Mouse (Mus musculus) olfactory bulb, adult 2 months (tissue): ENCODE data around the gene Ccl20. TPM values are rescaled to one million over a fixed set of nuclear protein-coding genes. Genes with fewer than 3 reads are reported as not detected.

Experiments
- H3K27ac ChIP-seq: fragments of 200-500 bp; 2 replicates; pipeline ENCODE4 v1.5.1; 2012; ENCODE audit warnings: low read depth, low read length; ENCODE audit not compliant: insufficient read depth
- H3K4me1 ChIP-seq: fragments of 200-500 bp; 2 replicates; pipeline ENCODE4 v1.6.1; 2012; ENCODE audit warnings: low read length; ENCODE audit not compliant: control insufficient read depth, insufficient read depth
- H3K4me3 ChIP-seq: fragments of 200-500 bp; 2 replicates; pipeline ENCODE4 v1.5.1; 2012; ENCODE audit warnings: mild to moderate bottlenecking, low read depth, low read length, moderate library complexity; ENCODE audit not compliant: insufficient read depth
- CTCF ChIP-seq: fragments of 200-500 bp; IDR thresholded peaks from 2 replicates; pipeline ENCODE4 v1.5.1; 2012; ENCODE audit warnings: low read depth, mild to moderate bottlenecking, low read length, moderate library complexity; ENCODE audit not compliant: insufficient read depth
- POLR2A ChIP-seq: fragments of 200-500 bp; IDR thresholded peaks from 2 replicates; pipeline ENCODE4 v1.6.1; 2012; ENCODE audit warnings: mild to moderate bottlenecking, low read depth, low read length, moderate library complexity; ENCODE audit not compliant: insufficient read depth
- WGBS: fragments of 180-500 bp; shearing (Covaris S2); methylation state at CpG from one replicate; pipeline ENCODE4 v1.1.7; 2018; 5-methylcytosine and 5-hydroxymethylcytosine counted together
- polyA plus RNA-seq: library from polyadenylated mRNA; stranded (reverse); fragments of >200 nt; gene quantifications from 2 replicates; pipeline ENCODE4 v1.2.4, GENCODE M21; 2012; ENCODE audit warnings: low replicate concordance; ENCODE audit not compliant: missing spikeins, insufficient read depth, insufficient read length

The Ccl20 gene
- polyA plus RNA-seq, 1 experiment, result not detected

- H3K4me3 ChIP-seq, result no peak overlapping the region
- 83% methylated on average over 2 of the region's 2 CpGs for WGBS
- TF ChIP-seq CTCF (no peak), POLR2A (no peak)
- no peaks in the 10 kb centered on the region for H3K4me1 ChIP-seq
- no peak overlapping the region for H3K27ac ChIP-seq
Measured at GRCm38 (mm10) chr1:83123201-83123600, 6.6 kb downstream of the Ccl20 start.

GRCm38 (mm10) chr1:83135829-83136228, 19.3 kb downstream of the Ccl20 start:
- Histone ChIP-seq H3K4me3 (no peak overlapping the region), H3K4me1 (no peaks in the 10 kb centered on the region), H3K27ac (no peak overlapping the region)
- 75% methylated on average over 7 of the region's 7 CpGs for WGBS
- no peak for TF ChIP-seq CTCF
- TF ChIP-seq POLR2A, result no peak

GRCm38 (mm10) chr1:83137847-83138246, 21.3 kb downstream of the Ccl20 start:
- H3K4me3 ChIP-seq, result no peak overlapping the region
- H3K4me1 ChIP-seq, result no peaks in the 10 kb centered on the region
- TF ChIP-seq POLR2A, result no peak
- H3K27ac ChIP-seq, result no peak overlapping the region
- 88% methylated on average over 8 of the region's 8 CpGs for WGBS

GRCm38 (mm10) chr1:83138721-83139120, 22.2 kb downstream of the Ccl20 start:
- Histone ChIP-seq H3K27ac (no peak overlapping the region), H3K4me3 (no peak overlapping the region), H3K4me1 (no peaks in the 10 kb centered on the region)
- TF ChIP-seq POLR2A (no peak), CTCF (no peak)
- WGBS, result 90% methylated on average over 6 of the region's 6 CpGs

GRCm38 (mm10) chr1:83141510-83141909, 24.9 kb downstream of the Ccl20 start:
- Histone ChIP-seq H3K4me1 (no peaks in the 10 kb centered on the region), H3K4me3 (no peak overlapping the region), H3K27ac (no peak overlapping the region)
- 84% methylated on average over 8 of the region's 8 CpGs for WGBS
- no peak for TF ChIP-seq POLR2A

- WGBS, result 90% methylated on average over 5 of the region's 5 CpGs
- no peak overlapping the region for H3K4me3 ChIP-seq
- H3K4me1 ChIP-seq, result no peaks in the 10 kb centered on the region
- TF ChIP-seq CTCF, result no peak
- TF ChIP-seq POLR2A, result no peak
- no peak overlapping the region for H3K27ac ChIP-seq
Measured at GRCm38 (mm10) chr1:83142055-83142454, 25.5 kb downstream of the Ccl20 start.

GRCm38 (mm10) chr1:83146547-83146946, 30.0 kb downstream of the Ccl20 start:
- WGBS, result 86% methylated on average over 2 of the region's 2 CpGs
- TF ChIP-seq CTCF, result no peak
- H3K27ac ChIP-seq, result no peak overlapping the region

GRCm38 (mm10) chr1:83150227-83150626, 33.7 kb downstream of the Ccl20 start:
- 85% methylated on average over 3 of the region's 3 CpGs for WGBS
- no peak overlapping the region for H3K27ac ChIP-seq
- H3K4me1 ChIP-seq, result no peaks in the 10 kb centered on the region
- TF ChIP-seq CTCF (no peak), POLR2A (no peak)
- H3K4me3 ChIP-seq, result no peak overlapping the region

More at GRCm38 (mm10) chr1:83146547-83146946, 30.0 kb downstream of the Ccl20 start:
- Histone ChIP-seq H3K4me3 (no peak overlapping the region), H3K4me1 (no peaks in the 10 kb centered on the region)

GRCm38 (mm10) chr1:83152961-83153360, 36.4 kb downstream of the Ccl20 start:
- no peak for TF ChIP-seq POLR2A
- no peak for TF ChIP-seq CTCF
- Histone ChIP-seq H3K4me3 (no peak overlapping the region), H3K27ac (no peak overlapping the region), H3K4me1 (no peaks in the 10 kb centered on the region)
- 87% methylated on average over 3 of the region's 3 CpGs for WGBS

- H3K4me1 ChIP-seq, result peaks cover 3% of the 10 kb centered on the region; the same call in 1 of the 2 replicates
- H3K4me3 ChIP-seq, result no peak overlapping the region
- H3K27ac ChIP-seq, result no peak overlapping the region
- TF ChIP-seq CTCF (no peak), POLR2A (no peak)
- WGBS, result 61% methylated on average over 1 of the region's 1 CpGs
Measured at GRCm38 (mm10) chr1:83156876-83157275, 40.3 kb downstream of the Ccl20 start.

- no peak for TF ChIP-seq POLR2A
- no peak for TF ChIP-seq CTCF
- Histone ChIP-seq H3K4me1 (peaks cover 3% of the 10 kb centered on the region; the same call in 1 of the 2 replicates), H3K4me3 (peak within 1 kb of the TSS; percentile 72), H3K27ac (no peak within 1 kb of the TSS)
- WGBS, result under 1% methylated on average over 16 of the region's 16 CpGs
Measured at GRCm38 (mm10) chr1:83159603-83160002, 43.0 kb downstream of the Ccl20 start, which contains the start of gene Daw1. Gene Daw1, plus strand, starts transcription at chr1:83159752.
